Mouse (Mus musculus): ENCODE measurements around the gene Chn2. TPM values are rescaled to one million over a fixed set of nuclear protein-coding genes. Genes with fewer than 3 reads are reported as not detected.

Chn2 gene
- total and polyA plus RNA-seq, 3 experiments = not detected

- no peaks in the 10 kb centered on the region for H3K4me1 ChIP-seq (ENCODE audit: control insufficient read depth in 1 of 2, insufficient read depth in 2 of 2, low read length in 2 of 2)
- H3K36me3 ChIP-seq (ENCODE audit: control insufficient read depth in 1 of 2, insufficient read depth in 2 of 2, low read length in 2 of 2) = no peaks in the 10 kb centered on the region
- no peak overlapping the region for H3K27ac ChIP-seq (ENCODE audit: control insufficient read depth, low read depth, low read length)
- H3K27me3 ChIP-seq (ENCODE audit: control insufficient read depth in 1 of 2, insufficient read depth in 2 of 2, low read length in 2 of 2) = no peaks in the 10 kb centered on the region
- no peaks in the 10 kb centered on the region for H3K9me3 ChIP-seq (replicated peaks; ENCODE audit: insufficient read depth, low read length)
- DNase-seq (ENCODE audit: low read depth, low spot score) = no peak
- no peaks in the 10 kb centered on the region for H3K79me2 ChIP-seq (ENCODE audit: control insufficient read depth, insufficient read depth, low read length, poor library complexity)
- no peak overlapping the region for H3K4me3 ChIP-seq (ENCODE audit: control insufficient read depth in 1 of 2, insufficient read depth in 1 of 2, low read depth in 2 of 2, low read length in 2 of 2)
- no peak overlapping the region for H3K9ac ChIP-seq (ENCODE audit: control insufficient read depth, low read depth, low read length, poor library complexity, severe bottlenecking)
- TF ChIP-seq CHD2 (IDR thresholded peaks at IDR 0.05; ENCODE audit: low read length) (no peak), ZKSCAN1 (IDR thresholded peaks at IDR 0.05; ENCODE audit: low read depth, low read length) (no peak), ZMIZ1 (IDR thresholded peaks at IDR 0.05; ENCODE audit: low read depth, low read length) (no peak), MYB (IDR thresholded peaks at IDR 0.05; ENCODE audit: low read depth, low read length) (no peak), NELFE (IDR thresholded peaks at IDR 0.05; ENCODE audit: low read depth, low read length) (no peak)
These were observed 287.6 kb downstream of the Chn2 start for GRCm38 (mm10) chr6:54326671-54327625.

GRCm38 (mm10) chr6:54327626-54328003, 288.3 kb downstream of the Chn2 start:
- DNase-seq (ENCODE audit: low read depth, low spot score) = no peak
- Histone ChIP-seq H3K27ac (ENCODE audit: control insufficient read depth, low read depth, low read length) (no peak overlapping the region), H3K4me3 (ENCODE audit: control insufficient read depth in 1 of 2, insufficient read depth in 1 of 2, low read depth in 2 of 2, low read length in 2 of 2) (no peak overlapping the region), H3K9me3 (replicated peaks; ENCODE audit: insufficient read depth, low read length) (no peaks in the 10 kb centered on the region), H3K27me3 (ENCODE audit: control insufficient read depth in 1 of 2, insufficient read depth in 2 of 2, low read length in 2 of 2) (no peaks in the 10 kb centered on the region), H3K36me3 (ENCODE audit: control insufficient read depth in 1 of 2, insufficient read depth in 2 of 2, low read length in 2 of 2) (no peaks in the 10 kb centered on the region), H3K9ac (ENCODE audit: control insufficient read depth, low read depth, low read length, poor library complexity, severe bottlenecking) (no peak overlapping the region), H3K4me1 (ENCODE audit: control insufficient read depth in 1 of 2, insufficient read depth in 2 of 2, low read length in 2 of 2) (no peaks in the 10 kb centered on the region), H3K79me2 (ENCODE audit: control insufficient read depth, insufficient read depth, low read length, poor library complexity) (no peaks in the 10 kb centered on the region)
- TF ChIP-seq EP300 (IDR thresholded peaks at IDR 0.05; ENCODE audit: low read depth in 1 of 2, low read length in 2 of 2) (no peak), NRF1 (IDR thresholded peaks at IDR 0.05; ENCODE audit: insufficient read depth, low read depth, low read length, poor library complexity, severe bottlenecking) (no peak), ETS1 (IDR thresholded peaks at IDR 0.05; ENCODE audit: low read depth, low read length) (no peak), TBP (IDR thresholded peaks at IDR 0.05; ENCODE audit: low read depth, low read length) (no peak), TCF12 (IDR thresholded peaks at IDR 0.05; ENCODE audit: low read depth, low read length) (no peak), GATA1 (IDR thresholded peaks at IDR 0.05; ENCODE audit: low read depth, low read length) (no peak)

- H3K79me2 ChIP-seq (ENCODE audit: control insufficient read depth, insufficient read depth, low read length, poor library complexity) = no peaks in the 10 kb centered on the region
- H3K27me3 ChIP-seq (ENCODE audit: control insufficient read depth in 1 of 2, insufficient read depth in 2 of 2, low read length in 2 of 2) = no peaks in the 10 kb centered on the region
- no peak overlapping the region for H3K4me3 ChIP-seq (ENCODE audit: control insufficient read depth in 1 of 2, insufficient read depth in 1 of 2, low read depth in 2 of 2, low read length in 2 of 2)
- no peaks in the 10 kb centered on the region for H3K36me3 ChIP-seq (ENCODE audit: control insufficient read depth in 1 of 2, insufficient read depth in 2 of 2, low read length in 2 of 2)
- no peaks in the 10 kb centered on the region for H3K4me1 ChIP-seq (ENCODE audit: control insufficient read depth in 1 of 2, insufficient read depth in 2 of 2, low read length in 2 of 2)
- no peak overlapping the region for H3K27ac ChIP-seq (ENCODE audit: control insufficient read depth, low read depth, low read length)
- no peak for TF ChIP-seq POLR2A (IDR thresholded peaks at IDR 0.05; ENCODE audit: control insufficient read depth in 1 of 2, insufficient read depth in 1 of 2, low read depth in 1 of 2, low read length in 2 of 2, poor library complexity in 1 of 2)
- no peak for TF ChIP-seq EP300 (IDR thresholded peaks at IDR 0.05; ENCODE audit: low read depth in 1 of 2, low read length in 2 of 2)
- no peak for TF ChIP-seq CHD1 (IDR thresholded peaks at IDR 0.05; ENCODE audit: low read depth, low read length)
- TF ChIP-seq ZC3H11A (IDR thresholded peaks at IDR 0.05; ENCODE audit: low read depth, low read length) = no peak
- no peak for TF ChIP-seq TAL1 (IDR thresholded peaks at IDR 0.05; ENCODE audit: low read length)
- no peak for TF ChIP-seq GATA1 (IDR thresholded peaks at IDR 0.05; ENCODE audit: low read depth, low read length)
- TF ChIP-seq ZMIZ1 (IDR thresholded peaks at IDR 0.05; ENCODE audit: low read depth, low read length) = no peak
- TF ChIP-seq NRF1 (IDR thresholded peaks at IDR 0.05; ENCODE audit: insufficient read depth, low read depth, low read length, poor library complexity, severe bottlenecking) = no peak
- DNase-seq (ENCODE audit: low read depth, low spot score) = no peak
- H3K9ac ChIP-seq (ENCODE audit: control insufficient read depth, low read depth, low read length, poor library complexity, severe bottlenecking) = no peak overlapping the region
- H3K9me3 ChIP-seq (replicated peaks; ENCODE audit: insufficient read depth, low read length) = no peaks in the 10 kb centered on the region
These were observed 289.4 kb downstream of the Chn2 start for GRCm38 (mm10) chr6:54328783-54329182.
